Mouse (Mus musculus) monocyte, adult 5-6 weeks (primary cell): ENCODE measurements around the gene Gimap3. TPM values are rescaled to one million over a fixed set of nuclear protein-coding genes. Genes with fewer than 3 reads are reported as not detected.

Experiments used
- ATAC-seq: fragments of 153-309, 156-312 bp; replicated peaks from 2 replicates; pipeline ENCODE4 v1.8.0; 2017; ENCODE audit warnings: mild to moderate bottlenecking; ENCODE audit not compliant: low TSS enrichment, insufficient number of reproducible peaks, severe bottlenecking, poor library complexity, low FRiP score
- total RNA-seq: library from RNA; stranded (forward); fragments of 200-1000, 200-491, 200-594 nt; gene quantifications from 3 replicates; pipeline ENCODE4 v1.2.3, GENCODE M21; 2017

Gene Gimap3
- total RNA-seq, 1 experiment from 2014 or later: 99.5 TPM

DNA sequence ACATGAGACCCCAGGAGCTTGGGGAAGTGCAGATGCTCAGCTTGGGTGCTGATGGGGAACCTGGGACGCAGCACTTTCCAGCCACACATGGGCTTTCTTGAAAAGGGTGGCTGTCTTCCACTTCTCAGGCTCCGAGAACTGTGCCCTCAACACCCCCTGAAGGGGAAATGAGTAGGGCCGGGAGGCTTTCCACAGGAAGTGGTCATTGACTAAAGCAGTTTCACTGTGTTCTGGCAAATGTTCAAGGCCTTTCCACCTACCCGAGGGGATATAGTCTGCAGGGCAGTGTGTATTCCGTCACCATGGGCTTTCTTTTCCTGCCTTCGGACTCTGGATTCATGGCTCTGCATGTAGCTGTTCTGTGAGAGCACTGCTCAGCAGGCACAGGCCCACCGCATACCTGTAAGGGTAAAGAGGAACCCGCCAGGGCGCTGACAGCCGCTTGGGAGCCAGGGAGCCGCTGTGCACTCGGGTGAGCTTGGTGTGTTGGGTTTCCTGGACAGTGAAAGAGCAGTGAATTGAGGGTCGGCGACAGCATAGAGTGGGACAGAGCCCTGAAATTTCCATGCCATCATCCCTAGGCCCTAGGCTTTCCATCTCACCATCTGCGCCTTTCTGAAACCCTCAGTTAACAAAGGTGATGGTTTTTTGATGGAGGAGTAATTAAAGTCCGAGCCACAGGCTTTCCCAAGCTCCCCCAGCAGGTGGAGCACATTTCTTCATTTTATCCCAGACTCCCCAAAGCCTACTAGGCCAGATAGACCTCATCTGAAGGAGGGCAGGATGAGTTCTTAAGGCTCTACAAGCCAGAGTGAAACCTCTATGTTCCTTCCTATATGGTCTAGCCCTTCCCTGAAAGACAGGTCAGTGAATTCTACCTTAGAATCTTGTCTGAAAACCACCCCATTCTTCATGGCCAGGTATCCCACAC is 24.4 kb downstream of the Gimap3 start, which contains the start of gene Gimap5:
Gene Gimap5 (plus strand): TSS at position 239 of the 931 bp plus-strand sequence.
- peak; percentile 46 for ATAC-seq

DNA sequence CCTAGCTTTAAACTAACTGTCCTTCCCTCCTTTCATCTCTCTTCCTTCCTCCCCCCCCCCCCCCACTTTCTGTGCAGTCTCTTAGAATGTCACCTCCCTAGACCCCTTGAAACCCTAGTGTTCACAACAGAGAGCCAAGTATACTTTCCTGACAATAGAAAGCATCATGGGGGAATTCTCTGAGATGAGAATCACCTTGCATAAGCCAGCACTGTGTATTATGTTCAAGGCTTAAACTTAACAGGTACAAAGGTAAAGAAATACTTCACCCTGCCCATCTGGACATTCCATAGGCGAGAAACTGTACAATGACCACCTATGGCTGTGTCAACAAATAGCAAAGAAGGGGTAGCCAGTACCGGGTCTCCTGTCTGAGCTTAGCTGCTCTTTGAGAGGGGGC is 25.2 kb downstream of the Gimap3 start:
- ATAC-seq: no peak

DNA sequence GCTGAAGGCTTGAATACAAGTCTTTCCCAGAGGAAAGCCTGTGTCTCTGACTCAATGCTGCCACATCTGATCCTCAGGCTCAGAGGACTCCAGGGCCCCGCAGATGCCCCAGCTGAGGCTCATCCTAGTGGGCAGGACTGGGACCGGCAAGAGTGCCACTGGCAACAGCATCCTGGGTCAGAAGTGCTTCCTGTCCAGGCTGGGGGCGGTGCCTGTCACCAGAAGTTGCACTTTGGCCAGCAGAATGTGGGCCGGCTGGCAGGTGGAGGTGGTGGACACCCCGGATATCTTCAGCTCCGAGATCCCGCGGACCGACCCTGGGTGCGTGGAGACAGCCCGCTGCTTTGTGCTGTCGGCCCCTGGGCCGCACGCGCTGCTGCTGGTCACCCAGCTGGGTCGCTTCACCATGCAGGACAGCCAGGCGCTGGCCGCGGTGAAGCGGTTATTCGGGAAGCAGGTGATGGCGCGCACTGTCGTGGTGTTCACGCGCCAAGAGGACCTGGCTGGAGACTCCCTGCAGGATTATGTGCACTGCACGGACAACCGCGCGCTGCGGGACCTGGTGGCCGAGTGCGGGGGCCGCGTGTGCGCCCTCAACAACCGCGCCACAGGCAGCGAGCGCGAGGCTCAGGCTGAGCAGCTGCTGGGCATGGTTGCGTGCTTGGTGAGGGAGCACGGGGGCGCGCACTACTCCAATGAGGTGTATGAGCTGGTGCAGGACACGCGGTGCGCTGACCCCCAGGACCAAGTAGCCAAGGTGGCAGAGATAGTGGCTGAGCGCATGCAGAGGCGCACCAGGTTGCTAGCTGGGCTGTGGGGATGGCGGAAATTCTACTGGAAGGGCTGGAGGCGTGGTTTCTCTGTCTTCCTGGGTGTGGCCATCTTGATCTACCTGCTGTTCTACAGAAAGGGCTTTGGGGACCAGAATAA is 28.0 kb downstream of the Gimap3 start:
- ATAC-seq: no peak

GRCm38 (mm10) chr6:48741711-48742206 is 28.9 kb downstream of the Gimap3 start:
- ATAC-seq: no peak

DNA sequence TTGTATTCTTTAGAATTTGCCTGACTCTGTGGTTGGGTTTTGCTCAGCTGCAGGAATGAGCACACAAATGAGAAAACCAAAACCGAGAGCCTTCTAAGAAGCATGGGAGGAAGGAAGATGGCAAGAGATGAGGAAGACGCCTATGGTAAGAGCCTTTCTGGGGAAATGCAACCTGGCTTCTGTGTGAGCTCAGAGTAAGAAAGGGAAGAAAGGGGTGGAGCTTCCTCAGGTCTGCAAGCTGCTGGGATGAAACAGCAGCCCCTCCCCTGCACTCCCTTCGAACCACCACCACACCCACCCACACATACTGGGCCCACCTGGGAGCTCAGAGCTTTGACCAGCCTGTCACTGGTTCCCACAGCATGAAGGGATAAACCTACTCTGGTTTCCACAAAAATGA is 29.4 kb downstream of the Gimap3 start:
- ATAC-seq: no peak

GRCm38 (mm10) chr6:48740501-48741169 is 30.0 kb downstream of the Gimap3 start:
- no peak for ATAC-seq

DNA sequence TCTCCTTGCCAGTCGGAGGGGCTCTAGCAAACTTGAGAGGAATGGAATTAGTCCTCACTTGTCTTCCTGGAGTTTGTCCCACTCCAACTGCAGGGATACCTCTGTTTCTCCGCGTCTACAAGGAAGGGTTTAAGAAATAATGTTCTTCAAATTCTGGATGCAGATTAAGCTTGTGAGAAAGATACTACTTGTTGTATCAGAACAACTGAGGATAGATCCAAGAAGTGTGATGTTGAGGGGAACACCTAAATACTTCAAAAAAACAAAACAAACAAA is 30.9 kb downstream of the Gimap3 start:
- ATAC-seq: no peak

- peak; percentile 59; the same call in 1 of the 2 replicates for ATAC-seq
Measured at GRCm38 (mm10) chr6:48738961-48739779, 31.5 kb downstream of the Gimap3 start, which contains the start of gene Gimap1. TSS of gene Gimap1 (plus strand) at chr6:48739054.

DNA sequence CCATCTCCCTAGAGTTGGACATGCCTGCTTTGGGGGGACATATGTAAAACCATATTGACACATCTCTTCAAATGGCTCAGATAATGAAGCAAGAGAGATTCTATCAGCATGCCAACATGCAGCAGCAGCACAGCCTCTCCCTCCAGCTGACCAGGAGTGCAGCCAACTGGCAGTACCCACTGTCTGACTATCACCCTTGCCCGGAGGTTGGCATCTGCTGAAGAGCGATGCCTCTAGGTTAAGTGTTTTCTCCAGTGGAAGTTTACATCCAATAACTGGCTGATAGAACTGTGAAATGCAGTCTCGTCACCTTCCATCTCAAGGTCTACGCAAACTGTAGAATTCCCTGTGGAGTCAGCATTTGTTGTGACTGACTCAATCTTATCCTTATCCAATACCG is 33.0 kb downstream of the Gimap3 start:
- ATAC-seq: no peak

DNA sequence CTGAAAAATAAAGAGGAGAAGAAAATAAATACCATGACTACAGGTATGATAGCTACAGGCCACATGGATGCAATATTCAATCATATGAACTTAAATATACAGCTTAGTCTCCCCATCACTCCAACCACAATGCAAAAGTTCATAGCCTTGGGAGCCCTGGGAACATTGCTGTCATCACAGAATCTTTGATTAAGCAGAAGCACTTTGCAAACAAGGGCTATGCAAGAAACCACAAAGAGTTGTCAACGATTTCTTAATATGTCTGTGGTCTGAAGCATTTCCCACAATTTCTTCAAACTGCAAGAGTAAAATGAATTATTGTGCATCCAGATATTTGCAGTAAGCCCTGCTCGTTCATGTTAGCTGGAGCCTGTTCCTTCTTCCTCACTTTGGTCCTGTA is 33.6 kb downstream of the Gimap3 start:
- no peak for ATAC-seq

GRCm38 (mm10) chr6:48733660-48734059 is 37.0 kb downstream of the Gimap3 start:
- no peak for ATAC-seq

- ATAC-seq: peak; percentile 83
Measured at GRCm38 (mm10) chr6:48732864-48733304, 37.8 kb downstream of the Gimap3 start.

- ATAC-seq: peak; percentile 36; the same call in 1 of the 2 replicates
Measured at GRCm38 (mm10) chr6:48727761-48728160, 42.9 kb downstream of the Gimap3 start.

DNA sequence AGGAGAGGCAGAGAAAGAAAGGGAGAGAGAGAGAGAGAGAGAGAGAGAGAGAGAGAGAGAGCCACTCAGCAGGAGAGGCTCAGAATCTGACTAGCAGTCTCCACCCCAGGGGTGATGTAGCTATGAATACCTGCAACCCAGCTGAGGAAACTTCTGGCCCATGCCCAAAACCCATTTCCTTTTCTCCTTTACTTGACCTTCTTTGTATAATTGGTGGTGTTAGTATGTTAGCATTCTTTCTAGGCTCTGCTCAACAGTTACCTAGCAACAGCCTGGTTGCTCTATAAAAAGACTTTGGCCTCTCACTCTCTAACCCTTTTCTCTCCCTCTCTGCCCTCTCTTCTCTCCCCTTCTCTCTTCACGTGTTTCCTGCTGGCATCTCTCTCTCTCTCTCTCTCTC is 45.2 kb downstream of the Gimap3 start:
- ATAC-seq: peak; percentile 44

- no peak for ATAC-seq
Measured at GRCm38 (mm10) chr6:48723468-48723867, 47.2 kb downstream of the Gimap3 start.

DNA sequence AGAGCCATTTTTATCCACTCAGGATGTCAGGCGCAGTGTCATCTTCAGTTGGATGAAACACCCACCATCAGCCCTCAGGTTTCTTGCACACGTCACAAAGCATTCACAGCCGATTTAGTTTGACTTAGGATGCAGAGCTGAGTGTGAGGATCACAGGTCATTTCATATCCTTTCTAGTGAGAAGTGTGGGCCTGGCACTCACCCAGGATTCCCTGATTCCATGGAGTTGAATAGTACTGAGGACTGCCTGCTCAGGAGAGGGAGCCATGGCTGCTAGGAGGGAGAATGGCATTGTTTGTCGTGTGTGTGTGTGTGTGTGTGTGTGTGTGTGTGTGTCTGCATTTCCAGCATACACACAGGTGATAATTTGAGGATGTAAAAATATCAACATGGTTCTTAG is 50.3 kb downstream of the Gimap3 start:
- ATAC-seq: no peak

DNA sequence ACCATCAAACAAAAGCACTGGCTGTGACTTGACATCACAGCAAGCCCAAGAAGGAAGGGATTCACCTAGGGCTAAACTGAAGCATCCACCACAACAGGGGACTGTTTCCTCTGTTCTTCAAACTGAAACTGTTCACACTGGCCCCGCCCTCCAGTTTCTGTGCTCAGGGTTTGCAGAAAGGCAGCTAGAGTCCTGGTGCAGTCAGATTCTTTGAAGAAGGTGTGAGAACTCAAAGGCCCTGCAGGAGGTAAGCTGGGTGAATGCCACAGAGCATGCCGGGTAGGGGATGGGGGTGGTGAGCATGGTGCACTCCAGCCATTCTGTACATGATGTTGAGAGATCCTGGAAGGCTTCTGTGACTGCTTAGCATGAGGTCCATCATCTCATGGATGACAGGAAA is 52.2 kb downstream of the Gimap3 start, which contains the start of the genes Gm28053 and Gimap7:
Gene Gm28053 (plus strand): TSS at position 153 of the 400 bp plus-strand sequence.
Gene Gimap7 (plus strand): TSS at position 167 of the 400 bp plus-strand sequence.
- peak; percentile 76 for ATAC-seq
